Mouse (Mus musculus) layer of hippocampus, adult 11-12 months (tissue): ENCODE data around the gene Ptcra.

Experiments
- DNase-seq: peaks from one replicate; pipeline ENCODE4 v3.0.0; 2022; ENCODE audit warnings: low spot score

The Ptcra gene

DNA sequence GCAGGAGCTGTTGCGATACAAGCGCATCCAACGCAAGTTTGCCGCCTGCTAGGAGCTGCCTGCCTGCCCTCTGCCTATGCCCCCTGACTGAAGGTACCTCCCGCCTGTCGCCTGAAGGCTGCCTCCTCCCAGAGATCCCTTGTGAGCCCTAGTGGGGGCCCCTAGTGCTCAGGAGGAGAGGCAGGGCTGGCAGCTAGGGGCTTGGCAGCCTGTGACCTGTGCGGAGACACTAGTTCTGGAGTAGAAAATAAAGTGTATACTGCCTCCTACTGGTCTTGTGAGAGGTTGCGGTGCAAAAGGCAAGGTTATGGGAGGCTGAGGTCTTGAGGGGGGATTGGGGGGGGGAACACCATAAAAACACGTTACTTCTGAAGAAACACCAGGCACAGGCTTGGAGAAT is 38.2 kb downstream of the Ptcra start:
- DNase-seq, result no peak

DNA sequence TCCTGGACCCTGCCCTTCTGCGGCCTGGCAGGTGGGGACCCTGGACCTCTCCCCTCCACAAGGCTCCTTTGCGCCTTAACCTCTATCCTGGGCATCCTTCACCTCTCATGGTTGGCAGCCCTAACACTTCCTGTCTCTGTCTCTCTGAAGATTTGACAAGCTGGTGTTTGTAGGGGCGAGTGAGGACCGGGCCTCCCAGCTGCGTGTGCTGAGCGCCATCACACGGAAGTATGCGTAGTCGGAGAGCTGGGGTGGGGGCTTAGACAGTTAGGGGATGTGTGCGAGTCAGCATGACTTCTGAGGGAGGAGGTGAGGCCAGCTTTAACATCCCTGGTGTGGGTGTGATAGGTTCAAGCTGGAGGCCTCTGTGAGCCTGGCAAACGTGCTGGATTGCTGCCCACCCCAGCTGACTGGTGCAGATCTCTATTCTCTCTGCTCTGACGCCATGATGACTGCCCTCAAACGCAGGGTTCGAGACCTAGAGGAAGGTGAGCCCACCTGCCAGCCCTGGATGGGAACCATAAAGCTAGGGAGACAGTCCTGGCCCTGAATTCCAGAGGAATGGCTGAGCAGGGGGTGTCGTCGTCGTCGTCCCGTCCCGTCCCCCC is 38.9 kb downstream of the Ptcra start:
- no peak for DNase-seq

DNA sequence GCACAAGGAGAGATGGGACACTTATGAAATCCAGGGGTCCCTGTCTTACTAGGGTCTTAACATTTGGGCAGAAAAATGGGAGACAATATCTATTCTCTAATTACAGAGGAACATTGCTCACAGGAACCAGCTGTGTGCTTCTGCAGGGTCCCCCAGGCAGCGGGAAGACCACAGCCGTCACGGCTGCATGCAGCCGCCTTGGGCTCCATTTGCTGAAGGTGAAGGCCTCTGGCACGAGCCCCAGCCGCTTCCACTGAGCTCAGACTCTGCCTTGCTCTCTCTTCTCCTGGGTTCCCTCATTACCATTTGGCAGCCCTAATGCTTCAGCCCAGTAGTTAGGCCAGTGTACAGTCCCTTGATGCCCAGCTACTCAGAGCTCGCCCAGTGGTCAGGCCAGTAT is 42.4 kb downstream of the Ptcra start:
- DNase-seq, result no peak

DNA sequence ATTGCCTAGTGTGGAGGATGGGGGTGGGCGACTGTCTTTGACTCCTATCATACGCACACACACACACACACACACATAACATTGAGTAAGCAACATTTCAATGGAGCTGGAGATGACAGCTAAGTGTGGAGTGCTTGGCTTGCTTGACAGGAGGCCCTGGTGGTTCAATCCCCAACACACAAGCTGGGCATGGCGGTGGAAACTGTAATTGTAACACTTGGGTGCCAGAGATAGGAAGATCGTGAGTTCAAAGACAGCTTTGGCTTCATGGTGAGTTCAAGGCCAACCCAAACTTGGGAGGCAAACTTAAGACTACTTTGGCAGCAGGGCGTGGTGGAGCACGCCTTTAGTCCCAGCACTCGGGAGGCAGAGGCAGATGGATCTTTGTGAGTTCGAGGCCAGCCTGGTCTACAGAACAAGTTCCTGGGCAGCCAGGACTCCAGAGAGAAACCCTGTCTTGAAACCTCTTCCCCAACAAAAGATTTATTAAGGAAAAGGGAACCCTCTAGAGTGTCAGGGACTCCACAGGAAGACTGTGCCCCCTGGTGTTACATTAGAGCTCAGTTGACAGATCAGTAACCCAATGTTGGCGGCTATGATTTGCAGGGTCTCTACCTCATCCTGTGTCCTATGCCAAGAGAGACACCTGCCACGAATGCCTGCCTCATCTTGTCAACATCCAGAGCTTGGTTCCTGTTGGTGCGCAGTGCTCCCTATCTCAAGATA is 48.6 kb downstream of the Ptcra start:
- no peak for DNase-seq

DNA sequence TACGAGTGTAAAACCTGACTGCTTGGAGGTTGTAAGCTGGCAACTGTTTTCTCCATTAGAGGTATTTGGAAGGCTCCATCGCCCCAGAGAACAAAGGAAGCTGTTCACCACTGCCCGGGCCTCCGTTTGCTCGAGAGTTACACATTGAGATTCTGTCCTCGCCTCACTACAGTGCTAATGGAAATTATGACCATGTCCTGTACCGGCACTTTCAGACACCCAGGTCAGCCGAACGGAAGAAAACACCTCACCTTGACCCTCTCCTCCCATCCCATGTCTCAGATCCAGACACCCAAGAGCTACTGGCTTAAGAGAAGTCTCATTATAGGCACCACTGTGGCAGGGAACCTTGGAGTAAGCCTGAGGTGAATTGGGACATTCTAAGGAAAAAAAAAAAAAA is 49.7 kb downstream of the Ptcra start:
- DNase-seq, result no peak

DNA sequence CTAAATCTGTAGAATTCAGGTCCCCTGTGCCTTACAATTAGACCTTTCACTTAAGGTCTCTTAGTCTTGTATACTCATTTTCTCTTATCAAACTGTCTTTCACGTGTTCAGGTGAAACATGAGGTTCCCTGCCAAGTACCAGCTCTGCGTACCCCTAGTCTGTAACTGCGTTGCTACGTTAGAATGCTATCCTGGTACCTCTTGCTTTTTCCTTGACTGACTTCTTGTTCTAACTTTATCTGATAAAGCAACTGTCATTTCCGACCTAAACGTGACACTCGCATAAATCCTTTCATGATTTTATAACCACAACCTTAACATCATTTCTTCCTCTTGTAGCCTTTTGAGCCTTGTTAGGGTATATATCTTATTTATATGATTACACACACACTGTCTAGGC is 51.1 kb downstream of the Ptcra start:
- no peak for DNase-seq

DNA sequence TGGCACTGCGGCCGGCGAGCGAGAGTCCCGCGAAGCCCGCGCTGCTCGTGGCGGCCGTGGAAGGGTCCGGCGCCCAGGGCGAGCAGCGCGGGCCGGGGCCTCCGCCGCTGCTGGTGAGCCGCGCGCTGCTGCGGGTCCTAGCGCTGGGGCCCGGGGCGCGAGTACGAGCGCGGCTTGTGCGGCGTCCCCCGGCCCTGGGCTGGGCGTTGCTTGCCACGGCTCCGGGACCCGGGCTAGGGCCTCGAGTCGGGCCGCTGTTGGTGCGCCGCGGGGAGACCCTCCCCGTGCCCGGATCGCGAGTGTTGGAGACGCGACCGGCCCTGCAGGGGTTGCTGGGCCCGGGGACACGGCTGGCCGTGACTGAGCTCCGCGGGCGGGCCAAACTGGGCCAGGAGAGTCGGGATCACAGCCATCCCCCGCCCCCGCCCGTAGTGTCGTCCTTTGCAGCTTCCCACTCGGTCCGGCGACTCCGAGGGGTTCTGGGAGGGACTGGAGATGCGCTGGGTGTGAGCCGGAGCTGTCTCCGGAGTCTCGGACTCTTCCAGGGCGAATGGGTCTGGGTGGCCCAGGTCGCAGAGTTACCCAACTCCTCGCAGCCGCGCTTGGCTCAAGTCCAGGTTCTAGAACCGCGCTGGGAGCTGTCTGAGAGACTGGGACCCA is 51.8 kb downstream of the Ptcra start:
- no peak for DNase-seq

DNA sequence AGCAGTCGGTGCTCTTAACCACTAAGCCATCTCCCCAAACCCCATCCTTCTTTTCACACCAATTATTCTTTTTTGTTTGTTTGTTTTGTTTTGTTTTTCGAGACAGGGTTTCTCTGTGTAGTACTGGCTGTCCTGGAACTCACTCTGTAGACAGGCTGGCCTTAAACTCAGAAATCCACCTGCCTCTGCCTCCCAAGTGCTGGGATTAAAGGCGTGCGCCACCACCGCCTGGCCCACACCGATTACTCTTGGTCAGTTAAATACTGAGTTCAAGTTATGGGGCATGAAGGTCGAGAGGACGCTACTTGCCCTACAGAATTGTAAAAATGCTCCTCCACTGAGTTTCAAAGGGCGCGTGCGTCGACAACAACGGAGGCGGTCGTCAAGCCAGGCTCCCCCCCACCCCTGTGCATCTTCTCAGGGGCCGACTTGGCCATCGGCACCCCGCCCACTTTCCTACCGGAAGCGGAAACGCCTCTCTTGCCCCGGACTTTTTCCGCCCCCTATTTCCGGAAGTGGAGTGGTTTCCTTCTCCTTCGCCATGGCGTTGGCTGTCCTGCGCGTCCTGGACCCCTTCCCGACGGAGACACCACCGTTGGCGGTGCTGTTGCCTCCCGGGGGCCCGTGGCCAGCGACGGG is 52.4 kb downstream of the Ptcra start, which contains the start of gene Pex6:
TSS of gene Pex6 (plus strand) at position 505 of the 639 bp plus-strand sequence.
- peak; percentile 93 for DNase-seq

DNA sequence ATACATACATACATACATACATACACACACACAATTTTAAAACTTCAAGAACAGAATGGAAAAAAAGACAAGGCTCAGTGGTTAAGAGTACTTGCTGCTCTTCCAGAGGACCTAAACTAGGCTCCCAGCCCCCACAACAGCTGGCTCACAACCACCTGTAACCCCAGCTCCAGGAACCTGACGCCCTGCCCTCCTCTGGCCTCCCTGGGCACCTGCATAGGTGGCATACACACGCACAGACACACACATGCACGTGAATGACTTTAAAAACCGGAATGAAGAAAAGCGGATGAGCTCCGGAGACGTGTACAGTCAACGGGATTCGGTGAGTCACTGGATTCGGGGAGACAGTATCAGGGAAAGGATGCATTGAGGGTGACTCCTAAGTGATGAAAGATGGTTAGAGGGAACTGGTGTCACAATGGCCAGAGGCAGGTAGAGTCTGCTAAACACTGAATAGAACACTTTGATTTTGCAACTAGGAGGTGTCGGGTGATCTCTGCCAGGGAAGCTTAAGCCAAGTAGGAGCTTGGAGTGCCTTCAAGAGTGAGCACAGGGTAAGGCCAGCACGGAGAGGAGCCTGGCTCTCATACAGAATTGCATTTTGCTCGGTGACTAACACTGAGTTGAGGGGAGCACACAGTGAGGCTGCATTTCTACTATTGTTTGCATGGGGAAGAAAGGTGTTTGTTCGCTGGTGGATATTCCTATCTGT is 57.0 kb downstream of the Ptcra start:
- DNase-seq, result no peak
